Mouse (Mus musculus) frontal cortex, postnatal 10 days (tissue): ENCODE results near the gene Mcl1.
"Not testable (repeated sequence)": the region's sequence is repeated elsewhere in the genome, so short reads cannot be mapped to it uniquely, and the experiment has no call there.

Source experiments
- DNase-seq, 2 experiments: peaks; one replicate each; pipeline ENCODE4 v3.0.0; 2022; ENCODE audit warnings: low spot score in 2 of 2, mixed read lengths in 1 of 2

Gene Mcl1

DNA sequence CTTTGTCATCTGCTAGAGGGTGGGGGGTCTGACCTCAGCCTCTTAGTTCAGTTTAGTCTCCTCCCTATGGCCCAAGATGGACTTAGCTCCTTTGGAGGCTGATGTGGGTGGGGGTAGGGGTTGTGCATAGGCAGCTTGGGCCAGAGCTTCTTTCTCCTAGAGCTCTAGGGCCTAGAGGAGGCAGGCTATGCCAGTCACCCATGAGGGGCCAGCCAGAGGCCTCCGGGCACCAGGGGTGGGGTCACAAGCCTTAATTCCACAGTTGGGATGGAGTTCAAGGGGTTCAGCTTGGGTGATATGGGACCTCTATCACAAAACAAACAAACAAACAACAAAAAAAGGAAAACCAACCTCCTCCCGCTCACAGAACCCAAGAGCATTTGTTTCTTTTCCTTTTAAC, 27.1 kb downstream of the Mcl1 start:
- no peak for DNase-seq

DNA sequence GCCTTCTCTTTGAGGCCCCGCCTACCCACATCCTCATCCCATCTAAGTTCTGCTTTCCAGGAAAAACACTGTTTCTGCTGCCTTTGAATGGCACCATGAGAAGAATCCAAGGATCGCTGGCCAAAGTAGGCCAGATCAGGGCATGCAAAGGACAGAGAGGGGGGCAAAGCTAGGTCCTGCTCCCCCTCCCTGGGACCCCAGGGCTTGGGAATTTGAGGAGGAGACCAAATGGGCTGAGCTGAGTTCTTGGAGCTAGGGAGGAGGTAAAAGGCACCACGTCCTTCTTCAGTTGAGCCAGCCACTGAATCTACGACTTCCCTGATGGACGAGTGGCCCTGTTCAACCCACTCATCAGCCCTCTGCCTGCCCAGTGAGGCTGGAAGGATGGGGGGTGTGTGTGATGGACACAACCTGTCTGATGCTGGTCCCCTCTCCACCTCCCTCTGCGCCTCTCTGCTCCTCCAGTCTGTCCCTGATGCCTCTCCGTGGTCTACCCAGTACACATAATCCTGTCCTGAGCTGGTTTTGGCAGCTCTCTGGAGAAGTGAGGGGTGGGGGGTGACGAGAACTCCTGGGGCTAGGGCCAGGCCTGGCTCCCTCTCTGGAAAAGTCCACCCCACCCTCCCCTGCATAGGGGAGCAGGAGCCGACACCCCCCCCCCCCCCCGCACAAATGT, 28.0 kb downstream of the Mcl1 start:
- no peak for DNase-seq

DNA sequence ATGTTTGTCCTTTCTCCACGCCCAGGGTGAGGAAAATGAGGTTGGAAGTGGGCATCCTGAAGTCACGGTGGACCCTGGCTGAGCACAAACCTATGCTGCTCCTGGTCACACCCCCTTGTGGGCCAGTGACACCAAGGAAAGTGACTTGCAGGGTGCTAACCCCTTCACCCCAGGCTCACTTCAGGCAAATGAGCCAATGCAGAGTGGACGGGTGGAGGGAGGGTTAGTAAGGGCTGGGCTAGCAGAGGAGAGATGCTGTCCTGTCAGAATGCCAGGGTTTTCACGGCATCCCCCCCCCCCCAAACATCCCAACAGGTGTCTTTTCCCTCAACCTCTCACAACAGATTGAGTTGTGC, 28.6 kb downstream of the Mcl1 start:
- no peak for DNase-seq

DNA sequence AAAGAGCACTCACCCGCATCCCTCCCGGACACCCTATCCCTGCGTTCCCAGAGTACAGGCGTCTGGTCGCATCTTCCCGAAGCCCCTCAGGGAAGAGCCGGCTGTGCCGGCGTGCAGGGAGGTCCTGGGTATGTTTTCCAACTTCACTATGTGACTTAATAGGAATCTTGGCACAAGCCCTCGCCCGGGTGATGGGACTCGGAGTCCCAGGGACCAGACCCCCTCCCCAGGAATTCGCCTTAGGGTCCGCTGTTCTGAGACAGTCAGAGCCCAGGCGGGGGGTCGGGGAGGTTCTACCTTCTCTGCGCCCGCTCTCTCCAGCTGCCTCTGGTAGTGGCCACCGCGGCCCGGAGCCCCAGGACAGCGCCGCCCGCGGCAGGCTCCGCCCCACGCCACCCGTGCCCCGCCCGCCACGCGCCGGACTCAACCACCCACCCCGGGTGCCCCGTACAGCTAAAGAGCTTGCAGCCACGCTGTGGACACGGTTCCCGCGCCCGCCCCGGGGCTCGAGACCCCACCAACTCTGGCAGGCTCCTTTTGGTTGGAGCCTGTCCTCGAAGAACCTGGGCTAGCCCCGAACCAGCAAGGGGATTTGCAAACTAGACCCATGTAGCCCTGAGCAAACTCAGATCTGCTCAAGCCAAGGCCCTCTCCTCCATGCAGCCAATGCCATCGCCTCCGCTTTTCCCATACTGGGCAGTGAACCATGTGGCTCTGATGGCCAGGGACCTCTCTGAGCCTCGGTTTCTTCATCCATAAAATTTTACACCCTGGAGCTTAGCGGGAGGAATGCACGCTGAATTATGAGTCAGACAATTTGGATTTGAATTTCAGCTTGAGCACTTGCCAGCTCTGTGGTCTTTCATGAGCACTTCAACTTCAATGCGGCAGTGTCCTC, 29.2 kb downstream of the Mcl1 start, which contains the start of gene Adamtsl4:
Adamtsl4 (minus strand) TSS at position 394 of the 898 bp plus-strand sequence.
- no peak for DNase-seq

DNA sequence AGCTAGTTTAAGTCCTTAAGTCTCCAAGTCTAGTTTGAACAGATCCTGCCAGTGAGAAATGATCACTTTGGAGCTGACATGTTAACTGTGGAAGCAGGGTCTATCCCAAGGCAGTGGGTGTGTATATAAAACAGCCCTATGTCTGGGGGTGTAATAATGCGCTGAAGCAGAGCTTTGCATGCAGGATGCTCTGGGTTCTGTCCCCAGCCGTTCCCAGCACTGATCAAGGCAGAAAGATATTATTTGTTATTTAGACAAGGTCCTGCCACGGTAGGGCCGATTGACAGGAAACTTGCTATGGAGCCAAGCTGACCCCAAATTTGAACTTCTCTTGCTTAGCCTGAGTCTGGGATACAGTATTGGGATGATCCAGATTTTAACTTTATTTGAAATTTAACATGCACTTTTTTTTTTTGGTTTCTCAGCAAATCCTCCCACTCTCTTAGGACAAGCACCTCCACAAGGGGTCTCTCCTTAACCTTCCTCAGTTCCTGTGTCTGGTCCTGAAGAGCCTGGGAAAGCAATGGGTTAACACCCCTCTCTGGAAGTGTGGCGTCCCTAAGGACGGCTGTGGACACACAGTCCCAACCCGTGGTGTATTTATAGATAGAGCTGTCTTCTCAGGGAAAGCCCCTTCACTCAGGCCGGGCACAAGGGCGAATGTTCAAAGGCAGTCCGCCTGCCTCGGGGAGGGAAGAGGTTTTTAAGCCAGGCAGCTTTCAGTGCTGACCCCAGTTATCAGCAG, 30.8 kb downstream of the Mcl1 start:
- DNase-seq, result no peak

DNA sequence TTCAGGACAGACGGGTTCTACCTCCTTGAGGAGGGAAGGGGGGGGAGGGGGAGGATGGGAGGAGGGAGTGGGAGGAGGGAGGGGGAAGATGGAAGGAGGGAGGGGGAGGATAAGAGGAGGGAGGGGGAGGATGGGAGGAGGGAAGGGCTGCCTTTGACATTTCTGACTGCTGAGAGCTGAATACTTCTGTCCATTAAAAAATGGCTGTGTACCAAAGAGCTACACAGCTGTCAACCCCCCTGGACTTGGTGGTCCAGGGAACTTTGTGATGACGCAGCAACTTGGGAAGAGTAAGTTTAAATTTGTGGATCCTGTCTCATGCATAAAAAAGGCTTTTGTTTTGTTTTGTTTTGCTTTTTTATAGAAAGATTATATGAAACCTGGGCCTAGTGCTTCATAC, 31.4 kb downstream of the Mcl1 start:
- DNase-seq, result no peak

DNA sequence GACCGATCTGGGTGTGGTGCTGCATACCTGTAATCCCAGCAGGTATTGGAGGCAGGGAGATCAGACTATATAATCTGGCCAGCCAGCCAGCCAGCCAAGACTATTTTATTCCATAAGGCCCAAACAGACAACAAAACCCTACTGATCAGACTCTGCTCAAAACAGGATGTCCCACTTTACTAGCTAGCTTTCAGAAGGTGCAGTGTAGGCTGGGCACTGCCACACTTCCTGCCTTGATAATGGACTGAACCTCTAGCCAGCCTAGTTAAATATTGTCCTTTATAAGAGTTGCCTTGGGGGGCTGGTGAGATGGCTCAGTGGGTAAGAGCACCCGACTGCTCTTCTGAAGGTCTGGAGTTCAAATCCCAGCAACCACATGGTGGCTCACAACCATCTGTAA, 32.0 kb downstream of the Mcl1 start:
- DNase-seq, result not testable (repeated sequence)

DNA sequence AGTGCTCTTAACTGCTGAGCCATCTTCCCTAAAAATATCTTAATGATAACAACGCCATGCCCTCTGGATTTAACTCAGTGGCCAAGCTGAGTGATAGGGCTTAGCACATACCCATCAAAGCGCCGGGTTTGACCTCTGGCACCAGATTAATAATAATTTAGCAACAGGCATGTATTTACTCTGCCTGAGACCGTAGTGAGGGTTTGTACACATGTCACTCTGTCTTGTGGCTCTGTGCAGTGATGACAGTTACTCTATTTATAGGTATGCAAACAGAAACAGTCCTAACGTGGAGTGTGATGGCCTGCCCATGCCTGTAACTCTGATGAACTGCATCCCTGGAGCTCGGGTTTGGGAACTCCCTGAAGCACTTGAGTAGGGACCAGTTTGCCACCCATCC, 34.1 kb downstream of the Mcl1 start:
- DNase-seq, result no peak

DNA sequence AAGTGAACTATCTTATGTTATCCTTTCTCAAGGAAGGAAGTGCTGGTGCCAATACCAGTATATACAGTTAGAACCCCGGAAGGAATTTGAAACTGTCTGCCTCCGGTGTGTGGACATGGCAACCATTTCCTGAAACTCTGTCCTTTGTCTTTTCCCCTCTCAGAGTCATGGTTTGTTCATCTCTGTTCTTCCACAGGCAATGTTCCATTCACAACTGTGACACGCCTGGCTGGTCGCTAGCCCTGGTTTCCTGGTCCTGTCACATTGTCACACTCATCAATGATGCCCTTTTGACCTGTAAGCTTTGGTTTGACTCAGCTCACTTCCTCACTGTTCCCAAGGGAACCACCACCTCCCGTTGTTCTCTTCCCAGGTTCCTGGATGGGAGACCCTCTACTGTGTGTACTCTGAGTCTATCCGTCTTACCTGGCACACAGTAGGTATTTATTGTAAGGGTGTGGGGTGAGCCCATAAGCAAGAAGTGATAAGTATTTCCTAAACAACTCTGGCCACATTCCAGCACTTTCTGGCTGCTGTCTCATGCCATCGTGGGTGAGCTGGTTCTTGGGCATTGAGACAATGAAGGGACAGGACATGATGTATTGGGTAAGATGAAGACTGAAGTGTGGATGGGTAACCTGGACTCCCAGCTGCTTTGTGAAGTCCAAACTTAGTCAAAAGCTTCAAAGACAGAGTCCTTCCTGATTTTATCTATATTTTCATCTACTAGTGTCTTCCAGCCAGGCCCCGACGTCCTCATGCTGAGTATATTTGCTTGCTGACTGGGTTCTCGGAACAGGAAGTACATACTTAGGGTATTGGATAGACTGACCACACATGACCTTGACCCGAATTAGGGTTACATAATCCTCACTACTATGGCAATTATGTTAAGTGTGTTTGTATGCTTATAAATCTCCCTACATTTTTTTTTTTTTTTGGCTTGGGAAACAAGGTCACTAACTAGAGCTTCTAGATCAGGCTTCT, 35.5 kb downstream of the Mcl1 start:
- DNase-seq, result no peak

DNA sequence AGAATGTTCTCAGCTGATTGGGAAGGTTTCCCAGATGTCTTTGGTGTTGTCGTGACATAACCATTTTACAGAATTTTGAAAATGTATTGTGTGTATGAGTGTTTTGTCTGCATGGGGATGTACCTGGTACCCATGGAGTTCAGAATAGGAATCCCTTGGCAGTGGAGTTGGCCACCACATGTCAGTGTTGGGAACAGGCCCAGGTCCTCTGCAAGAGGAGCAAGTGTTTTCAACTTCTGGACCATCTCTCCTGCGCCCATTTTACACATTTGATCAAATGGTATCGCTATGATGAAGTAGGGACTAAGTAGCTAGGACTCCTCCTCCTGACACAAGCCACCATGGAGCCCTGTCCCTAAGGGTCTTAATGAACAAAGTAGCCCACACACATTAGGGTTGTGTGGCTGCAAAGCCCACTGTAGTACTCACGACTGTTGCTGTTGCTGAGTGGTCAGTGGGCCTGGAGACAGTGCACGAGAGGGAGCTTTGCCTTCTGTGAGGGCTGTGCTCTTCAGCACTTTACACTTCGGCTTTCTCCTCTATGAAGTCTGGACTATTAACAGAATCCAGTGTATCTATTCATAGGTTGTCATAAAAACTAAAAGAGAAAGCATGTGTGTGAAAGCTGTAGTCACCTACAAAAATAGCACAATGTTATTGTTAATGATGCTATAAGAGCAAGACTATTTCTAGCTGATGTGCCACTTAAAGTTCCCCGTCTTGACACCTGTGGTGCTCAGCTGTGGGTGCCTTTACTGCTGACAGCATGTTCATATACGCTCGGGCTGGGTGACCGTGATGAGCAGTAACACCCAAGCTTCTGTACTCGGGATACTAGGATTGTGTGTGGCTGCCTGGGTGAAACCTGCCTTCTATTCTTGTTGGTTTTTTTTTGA, 36.5 kb downstream of the Mcl1 start:
- no peak for DNase-seq

DNA sequence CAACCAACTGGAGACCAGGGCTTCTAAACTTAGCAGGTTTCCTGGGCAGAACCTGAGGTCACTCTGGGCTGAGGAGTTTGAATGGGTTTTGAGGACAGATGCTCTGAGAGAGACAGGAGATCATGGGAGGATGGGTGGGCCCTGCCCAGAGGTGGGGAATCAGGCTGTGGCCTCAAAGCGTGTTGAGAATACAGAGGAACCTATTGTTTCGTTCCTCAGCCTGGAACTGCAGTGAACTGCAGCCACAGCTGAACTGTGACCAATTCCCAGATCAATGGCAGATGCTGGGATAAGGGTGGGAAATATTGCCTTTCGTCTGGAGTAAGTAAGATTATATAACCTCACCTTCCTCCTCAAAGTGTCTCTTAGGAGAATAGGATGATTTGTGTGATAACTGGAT, 37.2 kb downstream of the Mcl1 start:
- DNase-seq, result no peak

DNA sequence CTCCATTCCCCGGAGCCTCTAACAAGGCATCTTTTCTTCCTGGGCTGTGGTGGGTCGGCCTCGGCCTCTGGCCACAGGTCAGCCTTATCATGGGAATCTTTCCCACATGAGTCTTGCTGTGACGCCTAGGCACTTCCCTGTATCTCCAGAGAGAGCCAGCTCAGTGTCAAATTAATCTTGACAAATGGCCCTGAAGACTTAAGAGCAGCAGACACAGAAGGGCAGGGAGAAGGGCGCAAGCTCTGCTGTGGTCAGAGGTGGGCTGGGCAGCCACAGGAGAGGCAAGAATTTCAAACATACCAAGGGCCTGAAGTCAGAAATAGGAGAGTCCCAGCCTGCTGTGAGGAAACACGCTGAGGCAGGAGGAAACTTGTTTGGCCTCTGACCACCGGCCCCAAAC, 37.8 kb downstream of the Mcl1 start:
- no peak for DNase-seq

DNA sequence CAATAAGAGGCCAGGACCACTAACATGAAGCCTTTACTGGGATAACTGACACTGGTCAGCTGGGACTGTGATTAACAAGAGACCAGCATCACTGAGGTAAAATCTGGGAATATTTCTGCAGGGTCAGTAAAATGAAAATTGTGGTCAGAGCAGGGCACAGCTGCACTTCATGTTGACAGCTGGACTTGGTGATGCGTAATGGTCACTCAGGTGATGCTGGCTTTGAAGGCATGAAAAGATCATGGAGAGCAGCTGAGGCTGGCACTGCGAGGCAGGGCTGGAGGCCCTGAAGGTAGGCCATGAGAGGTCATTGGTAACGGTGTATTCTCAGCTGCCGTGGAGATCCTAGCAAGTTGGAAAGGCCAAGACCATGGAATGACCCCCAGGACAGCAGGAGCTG, 39.7 kb downstream of the Mcl1 start:
- no peak for DNase-seq

DNA sequence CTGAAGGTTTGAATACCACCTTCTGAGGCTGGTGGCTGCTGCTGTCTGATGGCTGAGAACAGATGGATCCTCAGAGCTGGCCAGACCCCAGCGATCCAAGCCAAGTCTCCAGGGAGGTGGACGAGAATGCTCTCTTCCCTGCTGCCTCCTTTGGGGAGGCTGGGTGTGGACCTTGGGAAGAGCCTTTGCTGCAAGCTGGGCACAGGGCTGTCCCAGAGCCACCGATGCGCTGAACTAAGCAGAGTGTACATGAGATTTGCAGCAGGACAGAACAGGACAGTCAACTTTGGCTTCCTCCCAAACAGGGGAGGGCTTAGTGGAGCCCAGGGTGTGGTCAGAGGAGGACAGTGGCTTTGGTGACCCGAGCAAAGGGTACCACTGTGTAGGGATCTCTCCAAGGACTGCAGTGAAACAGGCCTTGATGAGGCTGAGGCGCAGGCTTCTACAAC, 41.7 kb downstream of the Mcl1 start:
- no peak for DNase-seq

DNA sequence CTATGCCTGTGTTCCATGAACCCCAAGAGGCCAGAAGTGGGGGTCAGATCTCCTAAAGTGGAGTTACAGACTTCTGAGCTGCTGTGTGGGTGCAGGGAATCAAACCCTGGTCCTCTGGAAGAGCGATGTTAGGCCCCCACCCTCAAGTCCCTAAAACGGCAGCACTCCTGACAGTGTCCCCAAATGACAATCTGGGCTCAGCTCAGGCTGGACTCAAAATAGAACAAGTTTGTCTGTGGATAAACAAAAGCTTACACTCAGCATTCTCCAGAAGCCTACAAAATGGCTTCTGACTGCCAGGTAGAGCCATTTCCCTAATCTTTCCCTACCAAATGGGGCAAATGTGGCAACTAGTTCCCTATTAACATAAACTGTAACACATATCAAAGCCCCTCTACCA, 42.5 kb downstream of the Mcl1 start:
- DNase-seq, result no peak

DNA sequence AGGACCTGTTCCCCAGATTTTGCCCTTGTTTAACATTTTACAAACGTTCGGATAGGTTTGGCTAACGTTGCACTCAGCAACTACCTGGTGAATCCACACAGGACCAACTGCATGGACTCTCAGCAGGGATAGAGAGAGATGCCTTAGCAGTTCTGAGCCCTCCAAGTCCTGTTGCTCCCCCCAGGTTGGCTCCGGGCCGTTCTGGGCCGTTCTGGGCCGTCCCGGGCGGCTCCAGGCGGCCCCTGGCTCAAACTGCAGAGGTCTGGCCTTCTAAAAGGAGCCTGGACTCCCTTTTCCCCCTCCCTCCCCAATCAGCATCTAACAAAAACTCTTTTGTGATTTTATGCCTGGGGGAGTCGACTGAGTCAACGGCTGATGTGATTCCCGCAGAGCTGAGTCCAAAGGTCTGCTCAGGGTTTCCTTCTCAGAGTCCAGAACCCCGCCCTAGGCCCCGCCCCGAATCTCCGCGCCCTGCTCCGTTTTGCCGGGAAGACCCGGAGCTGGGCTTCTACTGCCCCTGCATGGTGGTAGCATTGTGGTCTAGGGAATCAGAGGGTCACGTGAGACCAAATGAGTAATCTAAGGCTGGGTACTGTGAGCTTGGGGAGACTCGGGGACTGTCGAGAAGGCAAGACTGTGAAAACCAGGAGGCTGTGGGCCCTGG, 43.4 kb downstream of the Mcl1 start:
- peak in 1 of 2 experiments; percentile 38 for DNase-seq

DNA sequence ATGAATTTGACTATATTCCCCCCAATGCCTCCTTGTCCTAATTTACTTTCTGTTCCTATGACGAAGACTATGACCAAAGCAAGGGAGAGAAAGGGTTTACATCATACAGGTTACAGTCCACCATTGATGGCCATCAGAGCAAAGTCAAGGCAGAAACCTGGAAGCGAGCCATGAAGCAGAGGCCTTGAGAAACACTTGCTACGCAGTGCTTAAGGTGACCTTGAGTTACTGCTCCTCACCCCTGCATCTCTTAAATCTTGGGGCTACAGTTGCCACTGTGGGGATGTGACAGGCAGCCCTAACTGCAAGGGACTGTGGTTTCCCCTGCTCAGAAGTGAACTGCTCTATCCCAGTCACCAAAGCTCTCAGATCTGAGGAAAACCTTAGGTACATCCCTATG, 44.7 kb downstream of the Mcl1 start:
- DNase-seq, result no peak

DNA sequence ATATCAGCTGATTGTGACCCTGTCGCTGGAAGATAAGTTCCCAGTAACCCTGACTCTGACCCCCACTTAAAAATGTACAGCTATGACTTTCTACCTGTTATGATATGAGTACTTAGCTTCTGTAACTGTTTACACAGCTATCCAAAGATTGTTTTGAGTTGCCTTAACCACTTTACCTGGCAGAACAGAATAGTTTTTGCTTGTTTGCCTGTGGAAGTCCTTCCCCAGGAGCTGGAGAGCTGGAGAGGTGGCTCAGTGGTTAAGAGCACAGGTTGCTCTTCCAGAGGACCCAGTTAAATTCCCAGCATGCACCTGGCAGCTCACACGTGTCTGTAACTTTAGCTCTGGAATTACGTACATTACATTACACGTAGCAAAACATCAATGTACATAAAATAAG, 46.0 kb downstream of the Mcl1 start:
- no peak for DNase-seq

DNA sequence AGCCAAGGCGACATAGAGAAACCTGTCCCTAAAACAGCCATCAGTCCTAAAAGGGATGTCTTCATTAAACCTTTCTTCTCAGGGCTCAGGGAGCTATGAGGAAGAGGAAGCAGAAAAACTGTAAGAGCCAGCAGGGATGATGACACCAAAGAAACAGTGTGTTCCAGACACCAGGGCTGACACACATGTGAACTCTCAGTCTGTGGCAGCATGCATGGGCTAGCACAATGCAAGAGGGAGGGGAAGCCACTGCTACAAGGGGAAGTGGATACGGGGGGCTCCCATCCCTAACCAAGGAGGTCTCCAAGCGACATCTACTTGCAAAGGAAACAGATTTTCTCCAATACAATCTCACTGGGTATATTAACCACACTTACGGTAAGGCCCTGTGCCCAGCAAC, 47.7 kb downstream of the Mcl1 start:
- no peak for DNase-seq

DNA sequence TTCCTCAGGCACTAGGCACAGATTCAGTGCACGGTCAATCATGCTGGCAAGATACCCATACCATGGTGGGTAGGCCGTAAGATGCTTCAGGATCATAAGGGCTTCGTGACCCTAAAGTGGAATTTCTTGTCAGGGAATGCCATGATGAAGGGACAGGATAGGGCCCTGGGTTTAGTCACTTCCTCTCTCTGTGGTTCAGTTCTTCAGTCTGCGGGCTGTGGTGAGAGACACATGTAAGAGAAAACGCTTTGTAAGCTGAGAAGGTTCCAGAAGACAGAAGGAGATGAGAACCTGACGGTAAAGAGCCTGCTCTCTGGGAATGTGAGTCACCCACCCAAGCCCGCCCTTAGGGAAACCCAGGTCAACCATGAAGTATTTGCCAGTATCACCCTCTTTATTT, 48.9 kb downstream of the Mcl1 start:
- no peak for DNase-seq
